Mouse (Mus musculus) embryo, embryonic 11 days (tissue): ENCODE results near the gene Olfr653.
A peak's percentile ranks its signal among the peaks of the same experiment; 100 is the strongest.

Experiments used
- DNase-seq: peaks from one replicate; pipeline ENCODE4 v3.0.0-alpha.2; 2015

Gene Olfr653

GRCm38 (mm10) chr7:104577014-104577413, at the start of gene Olfr653:
TSS of gene Olfr653 (plus strand) at chr7:104577314.
- DNase-seq: no peak

GRCm38 (mm10) chr7:104549833-104550232, 27.3 kb upstream of the Olfr653 start, which contains the start of gene Olfr651:
TSS of gene Olfr651 (plus strand) at chr7:104550133.
- DNase-seq: no peak

- DNase-seq: no peak
These were observed 24.4 kb upstream of the Olfr653 start for GRCm38 (mm10) chr7:104552700-104553099.

GRCm38 (mm10) chr7:104560601-104561000, 16.5 kb upstream of the Olfr653 start, which contains the start of gene Olfr652:
TSS of gene Olfr652 (plus strand) at chr7:104560901.
- no peak for DNase-seq

GRCm38 (mm10) chr7:104580846-104581245, 3.7 kb downstream of the Olfr653 start:
- DNase-seq: no peak

- DNase-seq: no peak
These were observed 4.3 kb downstream of the Olfr653 start for GRCm38 (mm10) chr7:104581429-104581828.

GRCm38 (mm10) chr7:104586725-104587124, 9.6 kb downstream of the Olfr653 start, which contains the start of gene Olfr654:
TSS of gene Olfr654 (plus strand) at chr7:104587025.
- DNase-seq: no peak

GRCm38 (mm10) chr7:104588274-104588673, 11.2 kb downstream of the Olfr653 start:
- no peak for DNase-seq

- DNase-seq: no peak
These were observed 24.6 kb downstream of the Olfr653 start, which contains the start of gene Olfr655 for GRCm38 (mm10) chr7:104601679-104602078. TSS of gene Olfr655 (minus strand) at chr7:104601779.

- DNase-seq: peak; percentile 34
These were observed 26.1 kb downstream of the Olfr653 start for GRCm38 (mm10) chr7:104603173-104603572.

- no peak for DNase-seq
These were observed 27.6 kb downstream of the Olfr653 start for GRCm38 (mm10) chr7:104604727-104605126.

GRCm38 (mm10) chr7:104613655-104614054, 36.5 kb downstream of the Olfr653 start, which contains the start of gene Olfr656:
TSS of gene Olfr656 (plus strand) at chr7:104613955.
- no peak for DNase-seq

- no peak for DNase-seq
These were observed 47.4 kb downstream of the Olfr653 start, which contains the start of gene Olfr657 for GRCm38 (mm10) chr7:104624494-104624893. TSS of gene Olfr657 (plus strand) at chr7:104624794.
